Mouse (Mus musculus) cortical plate, adult 2 months (tissue): ENCODE measurements around the gene Kif5a.

ENCODE experiments used
- CTCF ChIP-seq: fragments of 200-500 bp; IDR thresholded peaks from 2 replicates; pipeline ENCODE4 v1.5.1; 2011; ENCODE audit warnings: mild to moderate bottlenecking, control low read depth, low read length; ENCODE audit not compliant: insufficient read depth; ENCODE audit errors: extremely low read depth
- POLR2A ChIP-seq: fragments of 200-500 bp; IDR thresholded peaks from 2 replicates; pipeline ENCODE4 v1.6.1; 2011; ENCODE audit warnings: mild to moderate bottlenecking, low read length, control low read depth; ENCODE audit not compliant: insufficient read depth; ENCODE audit errors: extremely low read depth

DNA sequence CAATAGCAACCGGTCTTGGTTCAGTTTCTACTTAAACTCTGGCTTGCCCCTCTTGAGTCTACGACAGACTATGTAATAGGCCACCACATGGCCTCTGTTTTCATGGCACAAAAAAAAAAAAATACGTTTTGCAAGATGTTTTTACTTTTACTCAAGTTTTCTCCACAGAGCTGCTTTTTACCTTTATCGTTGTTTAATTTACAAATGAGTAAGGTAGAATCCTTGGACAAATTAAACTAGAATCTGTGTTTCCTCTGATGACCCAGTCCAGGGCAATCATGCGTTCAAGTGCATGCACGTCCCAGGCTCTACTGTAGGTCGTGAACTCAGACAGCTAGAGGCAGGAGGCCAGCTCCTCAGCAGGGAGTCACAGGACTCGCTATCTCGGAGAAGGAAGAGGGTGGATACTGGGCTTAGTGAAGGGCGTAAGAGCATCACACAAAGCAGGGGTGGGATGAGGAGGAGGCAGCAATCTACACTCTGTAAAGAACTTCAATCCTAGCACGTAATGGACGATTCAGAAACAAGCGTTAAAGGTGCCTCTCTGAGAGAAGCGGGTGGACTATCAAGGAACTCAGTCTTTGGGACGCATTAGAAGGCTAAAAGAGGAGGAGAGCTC, 26.5 kb upstream of the Kif5a start:
- TF ChIP-seq CTCF (no peak), POLR2A (no peak)
